Mouse (Mus musculus) gastrocnemius, postnatal 36 days (tissue): ENCODE data around the gene Nbeal2. TPM values are rescaled to one million over a fixed set of nuclear protein-coding genes. Genes with fewer than 3 reads are reported as not detected.

Experiments
- DNase-seq, 2 experiments: peaks; one replicate each; pipeline ENCODE4 v3.0.0; 2022
- intact Hi-C: fragments of 180-260 bp; cut with DNase I; formaldehyde crosslinking; loops from one replicate; pipeline ENCODE4 v1.15.1; 2025
- total RNA-seq, 2 experiments: library from RNA; stranded (reverse); gene quantifications; 2 replicates each; pipeline ENCODE4 v1.2.3; 2021

Gene Nbeal2
- total RNA-seq, 2 experiments from 2014 or later: 3.3 to 3.6 TPM

DNA sequence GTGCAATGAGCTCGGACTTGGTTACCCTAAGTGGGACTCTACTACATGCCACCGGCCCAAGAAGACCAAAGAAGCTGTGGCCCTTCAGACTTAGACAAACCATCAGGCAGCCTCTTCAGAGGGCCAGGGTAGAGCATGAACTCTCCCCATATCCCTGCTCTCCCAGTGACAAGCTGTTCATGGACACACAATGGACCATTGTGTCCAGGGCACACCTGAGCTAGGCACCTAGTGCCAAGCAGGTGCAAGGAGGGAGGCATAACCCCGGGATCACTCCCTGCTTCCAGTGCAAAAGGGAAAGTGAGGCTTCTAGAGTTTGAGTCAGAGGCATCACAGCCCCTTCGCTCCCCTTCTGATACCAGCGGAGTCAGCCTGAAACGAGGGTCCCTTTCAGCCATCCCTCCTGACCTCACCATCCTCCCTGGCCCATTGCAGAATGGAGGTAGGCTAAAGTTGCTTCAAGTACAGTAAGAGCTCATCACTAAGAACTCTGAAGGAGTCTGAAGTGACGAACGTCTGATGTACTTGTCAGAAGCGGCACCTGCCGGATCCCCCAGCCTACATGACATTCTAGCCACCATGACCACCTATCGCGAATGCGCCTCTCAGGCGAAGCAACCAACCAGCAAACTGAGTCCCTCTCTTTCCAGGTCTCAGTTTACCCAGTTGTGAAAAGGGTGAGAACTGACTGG lies 852 bp downstream of the Nbeal2 start:
- DNase-seq: no peak
- intact Hi-C loops: no loop called here

DNA sequence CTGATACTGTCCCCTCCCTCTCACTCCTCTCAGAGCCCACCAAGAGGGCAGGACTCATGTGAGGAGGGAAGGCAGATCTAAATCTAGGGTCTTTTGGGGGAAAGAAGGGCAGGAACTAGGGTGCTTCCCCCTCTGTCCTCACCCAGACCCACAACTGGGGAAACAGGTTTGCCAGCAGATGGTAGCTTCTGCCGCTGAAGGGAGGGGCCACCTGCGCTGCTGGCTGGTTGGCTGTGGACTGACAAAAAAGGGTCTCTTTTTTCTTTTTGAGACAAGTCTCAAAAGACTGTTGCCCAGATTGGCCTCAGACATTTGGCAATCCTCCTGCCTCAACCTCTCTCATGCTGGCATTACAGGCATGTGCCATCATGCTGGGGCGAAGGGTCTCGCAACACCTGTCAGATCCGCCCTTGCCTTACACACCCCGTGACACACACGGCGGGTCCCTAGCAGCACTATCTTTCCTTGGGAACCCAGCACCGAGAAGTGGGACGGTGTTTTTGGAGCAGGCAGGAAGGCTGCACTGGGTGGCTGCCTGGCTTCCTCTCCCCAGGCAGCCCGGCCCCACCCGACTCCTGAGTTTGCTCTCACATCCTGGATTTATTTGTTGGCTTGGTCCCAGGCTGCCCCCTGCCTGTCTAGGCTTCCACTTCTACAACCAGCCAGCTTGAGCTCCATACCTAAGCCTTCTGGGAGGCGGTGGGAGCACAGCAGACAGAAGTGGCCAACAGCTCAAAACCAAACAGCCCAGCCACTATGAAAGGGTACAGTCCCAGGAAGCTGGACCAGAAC lies 1.8 kb downstream of the Nbeal2 start:
- intact Hi-C loops: no loop called here

DNA sequence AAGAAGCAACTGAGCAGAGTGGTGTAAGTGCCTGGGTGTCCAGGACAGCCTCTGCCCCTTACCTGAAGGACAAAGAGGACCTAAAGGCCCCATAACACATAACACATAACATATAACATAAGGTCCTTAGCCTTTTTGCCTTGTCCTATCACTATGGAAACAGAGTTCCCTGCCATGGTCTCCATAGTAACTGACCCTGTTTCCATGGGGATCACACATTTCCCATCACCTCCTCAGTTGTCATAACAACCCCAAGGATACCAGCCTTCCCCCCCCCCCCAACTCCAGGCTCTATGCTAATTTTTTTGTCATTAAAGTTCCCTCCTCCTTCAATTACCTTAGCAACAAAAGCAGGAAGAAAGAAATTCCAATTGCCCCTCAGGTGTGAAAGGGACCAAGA lies 4.2 kb downstream of the Nbeal2 start:
- intact Hi-C loops: no loop called here
- no peak for DNase-seq

More for the DNA sequence above, 1.8 kb downstream of the Nbeal2 start:
- DNase-seq: no peak

DNA sequence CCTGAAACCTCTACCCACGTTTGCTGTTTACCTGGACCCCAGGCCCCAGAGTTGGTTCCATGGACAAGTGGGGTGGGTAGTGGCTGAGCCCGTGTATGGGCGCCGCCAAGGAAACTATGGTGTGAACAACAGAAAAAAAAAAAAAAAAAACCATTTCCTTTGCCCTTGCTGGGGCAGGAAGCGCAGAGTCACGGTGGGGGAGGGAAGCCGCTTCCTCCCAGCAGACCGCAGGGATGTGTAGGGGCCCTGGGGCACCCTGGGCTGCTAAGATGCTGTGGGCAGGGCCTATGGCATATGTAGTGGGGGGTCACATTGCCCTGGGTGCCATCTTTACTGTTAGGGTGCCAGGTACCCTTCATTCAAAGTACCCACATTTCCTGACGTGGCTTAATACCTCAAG lies 8.7 kb downstream of the Nbeal2 start:
- no peak for DNase-seq
- intact Hi-C loops: no loop called here

DNA sequence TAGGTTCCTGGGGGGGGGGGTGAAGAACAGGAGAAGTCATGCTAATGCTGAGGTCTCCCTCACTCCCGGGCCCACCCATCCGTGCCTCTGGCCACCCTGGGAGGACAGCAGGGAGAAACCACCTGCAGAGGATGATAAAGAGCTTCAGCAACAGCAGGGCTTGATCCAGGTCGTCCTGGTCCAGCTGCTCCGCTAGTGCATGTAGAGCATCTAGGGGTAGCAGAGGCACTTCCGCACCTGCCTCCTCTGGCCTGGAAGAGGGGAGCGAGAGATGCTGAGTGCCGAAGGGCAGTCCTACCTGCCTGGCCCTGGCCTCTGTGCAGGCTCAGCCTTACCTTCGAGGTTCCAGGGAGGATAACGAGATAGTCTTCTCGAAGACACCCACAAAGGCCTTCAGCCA lies 9.7 kb downstream of the Nbeal2 start:
- intact Hi-C loops: no loop called here
- DNase-seq: no peak

DNA sequence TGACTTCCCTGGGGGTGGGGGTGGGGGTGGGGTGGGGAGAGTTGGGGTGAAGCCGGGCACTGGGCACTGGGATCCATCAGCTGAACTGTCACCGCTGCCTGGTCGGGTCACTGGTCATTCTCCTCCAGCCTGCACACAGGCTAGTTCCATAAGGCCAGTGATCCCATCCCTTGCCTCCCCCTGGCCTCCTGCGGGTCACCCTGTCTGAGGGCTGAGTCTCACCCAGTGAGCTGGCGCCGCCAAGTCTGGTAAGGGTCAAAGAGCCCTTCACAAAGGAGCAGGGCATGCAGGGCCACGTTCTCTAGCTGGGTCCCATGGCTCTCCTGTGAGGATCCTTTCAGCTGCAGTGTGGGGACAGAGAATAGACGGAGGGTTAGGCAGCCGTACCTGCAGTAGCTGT lies 10.2 kb downstream of the Nbeal2 start:
- intact Hi-C loops: no loop called here
- DNase-seq: no peak

DNA sequence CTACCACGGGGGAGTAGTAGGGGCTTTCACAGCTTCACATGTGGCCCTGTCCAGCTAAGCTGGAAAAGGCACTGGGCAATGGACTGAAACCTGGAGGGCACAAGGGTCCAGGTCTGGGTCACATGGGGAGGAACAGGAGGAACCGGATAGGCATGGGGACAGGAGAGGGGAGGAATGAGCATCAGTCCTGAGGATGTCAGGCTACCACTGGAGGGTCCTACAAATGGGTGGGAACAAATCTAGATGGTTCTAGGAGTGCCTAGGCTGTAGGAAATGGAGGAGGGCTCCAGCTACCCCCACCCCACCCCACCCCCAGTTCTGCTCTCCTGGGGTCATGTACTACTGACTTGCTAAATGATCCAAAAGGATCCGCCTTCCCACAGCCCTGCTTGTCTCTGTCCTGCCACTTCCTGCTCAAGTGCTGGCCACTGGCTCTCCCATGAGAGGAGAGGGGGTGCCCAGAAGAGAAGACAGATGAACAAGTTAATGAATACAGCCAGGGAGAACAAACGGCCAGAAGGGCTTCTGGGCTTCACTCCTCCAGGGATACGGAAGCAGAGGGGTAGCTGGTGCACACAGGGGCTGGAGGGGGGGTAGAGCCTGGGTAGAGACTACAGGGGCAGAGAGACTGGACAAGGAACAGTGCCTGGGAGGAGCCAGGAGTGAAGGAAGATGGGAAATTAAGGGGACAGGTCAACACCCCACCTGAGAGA lies 11.0 kb downstream of the Nbeal2 start:
- intact Hi-C loops: no loop called here

DNA sequence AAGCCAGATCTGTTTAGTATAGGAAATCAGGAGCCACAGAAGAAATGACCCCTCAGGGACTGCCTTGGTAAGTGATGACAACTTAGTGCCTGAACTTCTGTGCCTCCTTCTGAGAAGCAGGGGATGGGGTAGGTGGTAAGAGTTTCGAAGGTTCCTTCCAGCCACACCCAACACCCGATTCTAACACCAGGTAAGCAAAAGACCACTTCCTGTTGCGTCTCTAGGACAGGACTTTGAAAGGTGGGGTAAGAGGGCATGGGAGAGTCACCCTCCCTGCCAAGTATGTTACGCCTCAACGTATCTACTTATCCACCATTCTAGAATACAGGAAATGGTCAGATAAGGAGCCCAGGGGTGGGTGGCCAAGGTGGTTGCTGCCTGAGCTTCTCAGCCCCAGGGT lies 13.0 kb downstream of the Nbeal2 start:
- intact Hi-C loops: no loop called here
- DNase-seq: no peak

More for the DNA sequence above, 11.0 kb downstream of the Nbeal2 start:
- DNase-seq: no peak

DNA sequence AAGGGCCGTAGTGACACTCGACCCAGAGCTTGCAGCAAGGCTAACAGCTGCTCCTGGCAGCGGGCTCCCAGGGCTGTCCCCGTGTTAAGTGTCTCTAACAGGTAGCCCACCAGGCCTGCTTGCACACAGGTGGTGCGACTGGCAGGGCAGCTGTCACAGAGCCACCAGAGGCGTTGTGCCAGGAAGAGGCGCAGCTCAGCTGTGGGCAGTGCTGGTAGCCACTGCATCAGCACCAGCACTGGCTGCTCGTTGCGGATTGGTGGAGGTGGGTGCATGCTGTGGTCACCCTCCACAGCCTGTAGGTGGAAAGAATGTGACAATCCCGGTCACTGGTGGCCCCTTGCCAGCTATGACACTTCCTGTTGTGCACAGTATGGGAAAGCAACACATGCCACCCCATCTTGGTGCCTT lies 15.3 kb downstream of the Nbeal2 start:
- DNase-seq: no peak
- intact Hi-C loops: loop anchor here (5.0 kb wide), 2 partner anchors 144 to 234 kb away; no protein-coding TSS in a partner anchor

DNA sequence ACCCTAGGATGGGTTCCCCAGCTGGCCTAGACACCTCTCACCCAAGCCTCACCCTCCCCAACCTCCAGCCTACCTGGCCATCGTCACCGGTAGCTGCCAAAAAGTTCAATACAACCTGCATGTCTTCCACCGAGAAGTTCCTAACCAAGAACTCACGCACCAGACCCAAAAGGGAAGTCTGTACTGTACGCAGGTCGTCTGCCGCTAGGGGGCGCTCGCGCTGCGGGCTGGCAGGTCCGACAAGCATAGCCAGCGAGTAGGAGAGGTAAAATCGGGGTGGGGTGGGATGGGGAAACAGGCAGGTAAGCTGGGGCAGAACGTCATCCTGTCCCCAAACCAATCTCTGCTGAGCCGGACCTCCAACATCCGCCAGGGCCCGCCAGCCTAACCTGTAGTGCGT lies 18.7 kb downstream of the Nbeal2 start:
- intact Hi-C loops: loop anchor here (1.0 to 5.0 kb wide), 3 partner anchors 74 to 237 kb away; no protein-coding TSS in a partner anchor
- DNase-seq: peak; percentile 81 to 84

DNA sequence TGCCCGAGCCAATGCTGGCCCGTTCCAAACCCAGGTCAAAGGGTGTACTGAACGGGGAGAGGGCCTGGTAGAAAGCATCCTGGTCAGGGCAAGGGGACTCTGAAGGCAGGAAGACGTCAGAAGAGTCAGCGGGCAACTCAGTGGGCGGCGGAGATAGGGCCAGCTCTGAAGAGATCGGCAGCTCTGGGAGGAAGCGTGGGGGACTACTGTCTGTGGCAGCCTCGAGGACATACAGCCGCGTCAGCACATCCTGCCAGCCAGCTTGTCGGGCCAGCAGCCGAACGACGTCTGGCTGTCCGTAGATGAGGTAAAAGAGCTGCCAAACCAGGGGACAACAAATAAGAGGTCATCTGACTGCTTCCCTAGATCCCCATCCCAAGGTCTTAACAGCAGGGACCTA lies 20.1 kb downstream of the Nbeal2 start:
- DNase-seq: no peak
- intact Hi-C loops: loop anchor here (5.0 kb wide), 1 partner anchor 222 kb away; no protein-coding TSS in a partner anchor

DNA sequence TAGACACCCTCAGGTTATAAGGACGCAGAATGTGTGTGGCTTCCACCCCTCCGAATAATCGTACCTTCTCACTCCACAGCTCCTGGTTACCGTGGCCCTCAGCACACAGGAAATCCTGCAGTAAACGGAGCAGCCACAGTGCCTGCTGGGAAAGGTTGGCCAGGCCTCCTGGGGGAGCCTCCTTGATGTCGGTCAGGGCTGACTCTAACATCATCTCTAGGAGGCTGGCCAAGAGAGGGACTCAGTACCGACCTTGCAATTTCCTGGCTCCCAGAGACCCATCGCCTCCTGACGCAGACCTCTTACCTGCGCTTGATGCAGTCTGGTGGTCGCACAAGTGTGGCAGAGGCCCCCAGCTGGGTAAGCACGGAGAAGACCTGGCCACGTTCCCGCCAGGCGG lies 21.3 kb downstream of the Nbeal2 start:
- intact Hi-C loops: loop anchor here (5.0 kb wide), 1 partner anchor 220 kb away; no protein-coding TSS in a partner anchor

DNA sequence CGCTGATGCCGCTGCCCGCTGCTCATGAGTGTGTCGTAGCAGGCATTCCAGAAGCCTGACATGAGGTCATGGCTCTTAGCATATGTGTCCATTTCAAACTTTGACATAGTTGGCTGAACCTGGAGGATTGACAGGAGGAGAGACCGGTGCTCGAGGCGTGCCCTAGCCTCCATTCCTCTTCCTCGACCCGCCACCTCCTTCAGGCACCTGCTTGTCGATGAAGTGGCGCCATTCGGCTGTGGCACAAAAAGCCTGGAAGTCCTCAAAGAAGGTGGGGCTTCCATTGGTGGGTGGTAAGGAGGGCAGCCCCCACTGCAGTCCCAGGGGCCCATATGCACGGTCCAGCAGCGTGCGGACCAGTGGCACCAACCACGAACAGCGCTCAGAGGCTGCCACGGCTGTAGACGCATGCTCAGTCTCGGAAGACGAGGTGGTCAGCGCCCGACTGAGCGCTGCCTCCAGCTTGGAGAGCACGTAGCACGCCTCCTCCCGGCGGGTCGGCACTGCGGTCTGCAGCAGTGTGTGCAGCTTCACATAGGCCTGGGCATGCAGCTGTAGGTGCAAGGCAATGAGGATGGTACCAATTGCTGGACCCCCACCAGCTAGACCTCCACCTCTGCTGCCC lies 22.2 kb downstream of the Nbeal2 start:
- no peak for DNase-seq

More for the DNA sequence above, 21.3 kb downstream of the Nbeal2 start:
- no peak for DNase-seq

DNA sequence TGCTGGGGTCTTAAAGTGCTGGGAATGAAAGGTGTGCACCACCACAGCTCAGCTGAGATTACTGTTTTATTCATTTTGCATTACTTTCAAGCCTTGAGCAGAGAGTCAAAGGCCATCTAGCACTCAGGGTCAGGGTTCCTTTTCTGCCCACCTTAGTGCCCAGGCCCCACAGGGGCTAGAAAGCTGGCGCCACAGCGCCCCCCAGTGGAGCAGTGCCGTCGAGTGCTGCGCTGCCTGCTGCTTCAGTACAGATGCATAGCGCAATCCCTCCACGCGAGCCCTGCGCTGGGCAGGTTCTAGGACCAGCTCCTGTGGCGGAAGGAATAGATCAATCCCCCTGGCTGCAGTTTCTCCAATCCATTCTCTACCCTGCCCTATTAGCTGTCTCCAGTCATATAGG lies 22.8 kb downstream of the Nbeal2 start:
- intact Hi-C loops: loop anchor here (2.0 to 5.0 kb wide), 2 partner anchors 182 to 219 kb away; no protein-coding TSS in a partner anchor
- no peak for DNase-seq

More for the DNA sequence above, 22.2 kb downstream of the Nbeal2 start:
- intact Hi-C loops: loop anchor here (2.0 to 5.0 kb wide), 2 partner anchors 183 to 219 kb away; no protein-coding TSS in a partner anchor

DNA sequence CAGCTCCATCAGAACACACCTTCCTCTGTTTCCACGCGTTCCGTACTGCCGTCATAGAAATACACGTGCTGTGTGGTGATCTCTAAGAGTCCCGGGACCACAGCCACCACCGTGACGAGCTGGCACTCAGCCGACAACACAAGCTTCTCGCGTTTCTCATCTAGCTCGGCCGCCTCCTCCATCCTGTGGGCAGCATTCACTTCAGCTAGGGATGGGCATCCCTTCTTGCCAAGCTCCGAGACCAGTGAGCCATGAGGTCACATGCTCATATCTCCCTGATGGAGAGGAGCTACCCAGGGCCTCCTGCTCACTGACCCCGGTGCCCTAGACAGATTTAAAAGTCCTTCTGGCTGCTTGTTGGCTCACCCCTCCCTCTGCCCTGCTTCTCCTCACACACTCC lies 23.8 kb downstream of the Nbeal2 start:
- intact Hi-C loops: loop anchor here (2.0 to 5.0 kb wide), 2 partner anchors 181 to 218 kb away; no protein-coding TSS in a partner anchor
- no peak for DNase-seq

DNA sequence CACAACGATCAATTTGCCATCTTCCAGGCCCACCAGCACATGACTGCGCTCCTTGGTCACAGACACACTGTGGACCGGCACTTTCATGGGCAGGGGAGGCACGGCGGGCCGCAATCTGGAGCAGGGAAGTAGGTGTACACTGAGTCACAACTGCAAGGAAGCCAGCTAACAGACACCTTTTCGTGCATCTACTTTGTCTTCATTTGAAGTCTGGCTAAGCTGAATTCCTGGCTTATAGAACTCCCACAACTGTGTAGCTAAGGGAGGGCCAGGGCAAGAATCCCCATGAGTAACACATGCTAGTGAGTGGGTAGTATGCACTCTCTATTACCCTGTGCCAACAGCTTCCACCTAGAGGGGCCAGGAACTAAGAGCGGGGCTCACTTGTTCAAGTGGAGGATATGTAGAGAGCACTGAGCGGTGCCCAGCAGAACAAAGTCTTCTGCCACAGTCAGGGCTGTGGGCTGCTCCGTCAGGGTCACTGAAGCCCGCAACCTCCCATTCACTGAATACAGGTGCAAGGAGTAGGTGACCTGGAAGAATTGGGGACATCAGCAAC lies 28.5 kb downstream of the Nbeal2 start:
- DNase-seq: no peak
- intact Hi-C loops: no loop called here

DNA sequence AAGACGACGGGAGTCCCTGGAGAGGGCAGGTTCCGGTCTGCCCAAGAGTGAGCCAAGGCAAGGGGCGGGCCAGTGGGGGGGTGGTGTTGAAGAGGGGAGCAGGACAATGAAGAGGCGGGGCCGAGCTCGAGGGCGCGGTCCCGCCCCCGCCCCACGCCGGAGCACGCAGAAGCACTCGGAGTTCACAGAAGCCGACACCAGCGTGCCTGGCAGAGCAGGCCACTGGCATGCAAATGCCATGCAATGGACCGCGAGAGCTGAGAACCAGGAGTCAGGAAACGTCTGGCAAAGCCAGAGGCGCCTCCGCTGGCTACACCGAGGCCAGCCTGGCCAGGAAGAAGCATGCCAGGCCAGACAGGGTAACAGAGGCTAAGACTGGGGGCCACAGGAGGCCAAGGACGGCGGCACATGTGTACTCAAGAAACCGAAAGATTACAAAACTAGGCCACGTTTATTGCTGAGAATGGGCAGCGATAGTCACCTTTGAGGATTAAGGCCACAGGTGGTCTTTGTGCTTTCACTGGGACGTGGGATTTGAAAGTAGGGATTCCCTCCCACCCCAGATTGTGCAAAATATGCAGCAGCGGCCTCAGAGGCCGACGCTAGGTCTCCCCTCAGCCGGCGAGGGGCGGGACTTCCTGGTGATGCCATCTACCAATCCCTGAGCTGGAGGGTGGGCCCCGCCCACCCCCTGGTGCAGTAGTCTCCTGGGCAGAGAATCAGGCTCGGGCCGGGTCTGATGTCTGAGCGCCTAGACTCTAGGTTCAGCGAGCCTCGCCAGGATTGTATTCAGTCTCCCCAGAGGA lies 29.4 kb downstream of the Nbeal2 start, which contains the start of gene Nradd:
Nradd (minus strand) TSS at position 92 of the 806 bp plus-strand sequence.
- intact Hi-C loops: no loop called here
- peak; percentile 79 to 88 for DNase-seq

DNA sequence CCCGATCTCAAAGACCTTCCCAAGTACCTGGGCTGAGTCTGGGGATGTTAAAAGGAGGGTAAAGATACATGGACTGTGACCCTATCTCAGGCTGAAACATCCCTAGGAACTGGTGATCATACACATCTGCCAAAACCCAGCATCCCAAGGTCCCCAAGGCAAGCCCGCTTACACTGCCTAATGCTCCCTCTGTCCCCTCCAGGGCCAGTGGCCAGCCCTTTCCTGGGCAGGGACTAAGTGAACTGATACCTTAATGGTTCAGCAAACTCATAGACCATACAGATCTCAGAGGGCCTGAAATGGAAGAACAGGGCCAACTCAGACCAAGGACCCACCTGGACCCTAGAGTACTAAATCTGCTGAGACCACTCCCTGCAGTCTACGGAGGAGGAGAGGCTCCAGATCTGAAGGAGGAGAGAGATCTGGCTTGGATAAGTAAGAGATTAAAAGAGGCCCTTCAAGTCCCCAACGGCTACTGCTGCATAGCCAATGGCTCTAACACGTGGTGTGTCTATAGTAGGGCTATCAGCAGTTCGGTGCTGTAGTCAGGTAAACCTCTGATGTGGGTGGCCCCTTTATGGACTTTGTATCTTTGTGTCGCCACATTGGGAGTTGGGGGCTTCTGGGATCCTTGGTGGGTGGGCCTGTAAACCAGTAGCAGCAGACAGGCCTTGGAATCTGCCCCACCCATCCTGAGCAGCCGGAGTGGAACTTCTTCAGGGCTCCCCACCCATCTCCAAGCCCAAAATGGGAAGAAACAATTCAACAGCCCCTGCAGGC lies 30.4 kb downstream of the Nbeal2 start:
- no peak for DNase-seq
- intact Hi-C loops: no loop called here
